Mouse (Mus musculus): ENCODE results near the gene Rnf144b. TPM values are rescaled to one million over a fixed set of nuclear protein-coding genes. Genes with fewer than 3 reads are reported as not detected.
A peak's percentile ranks its signal among the peaks of the same experiment; 100 is the strongest.

The Rnf144b gene
- total and polyA plus RNA-seq, 3 experiments = 1.1 to 7.8 (median 4.6) TPM

- H3K4me1 ChIP-seq (ENCODE audit: insufficient read depth, low read depth, low read length) = peaks cover 34% of the 10 kb centered on the region
- TF ChIP-seq POLR2AphosphoS5 (IDR thresholded peaks at IDR 0.05; ENCODE audit: insufficient replicate concordance, low read depth, low read length) = no peak
- no peak for TF ChIP-seq GATA2 (IDR thresholded peaks at IDR 0.05; ENCODE audit: borderline replicate concordance, low read depth, low read length)
- no peak for TF ChIP-seq GATA1 (IDR thresholded peaks at IDR 0.05; ENCODE audit: borderline replicate concordance, low read length)
- TF ChIP-seq TAL1 (conservative IDR thresholded peaks at IDR 0.05; ENCODE audit: low read depth, low read length) = no peak
- TF ChIP-seq CTCF (IDR thresholded peaks at IDR 0.05; ENCODE audit: low read depth, low read length) = no peak
- H3K36me3 ChIP-seq (replicated peaks) = peaks cover 15% of the 10 kb centered on the region
- peak overlapping the region; percentile 70 for H3K4me3 ChIP-seq (ENCODE audit: low read depth, low read length)
- ATAC-seq (ENCODE audit: extremely low read depth, insufficient number of reproducible peaks, low FRiP score, poor library complexity, severe bottlenecking) (peak; percentile 58), DNase-seq (ENCODE audit: low spot score) (peak; percentile 20)
- no peaks in the 10 kb centered on the region for H3K27me3 ChIP-seq (ENCODE audit: insufficient read depth, low read length)
- H3K9me3 ChIP-seq (replicated peaks) = no peaks in the 10 kb centered on the region
Measured at GRCm38 (mm10) chr13:47193326-47194153, 71.1 kb downstream of the Rnf144b start.

GRCm38 (mm10) chr13:47194695-47195094, 72.2 kb downstream of the Rnf144b start:
- ATAC-seq (ENCODE audit: extremely low read depth, insufficient number of reproducible peaks, low FRiP score, poor library complexity, severe bottlenecking) = peak; percentile 24; the same call in 1 of the 2 replicates
- H3K36me3 ChIP-seq (replicated peaks) = peaks cover 17% of the 10 kb centered on the region
- peak overlapping the region; percentile 70 for H3K4me3 ChIP-seq (ENCODE audit: low read depth, low read length)
- peaks cover 34% of the 10 kb centered on the region for H3K4me1 ChIP-seq (ENCODE audit: insufficient read depth, low read depth, low read length)
- H3K9me3 ChIP-seq (replicated peaks) = no peaks in the 10 kb centered on the region
- DNase-seq (ENCODE audit: low spot score) = peak; percentile 13
- H3K27me3 ChIP-seq (ENCODE audit: insufficient read depth, low read length) = no peaks in the 10 kb centered on the region
- TF ChIP-seq GATA1 (IDR thresholded peaks at IDR 0.05; ENCODE audit: borderline replicate concordance, low read length) (no peak), GATA2 (IDR thresholded peaks at IDR 0.05; ENCODE audit: borderline replicate concordance, low read depth, low read length) (no peak), POLR2AphosphoS5 (IDR thresholded peaks at IDR 0.05; ENCODE audit: insufficient replicate concordance, low read depth, low read length) (no peak)

- H3K36me3 ChIP-seq (replicated peaks) = peaks cover 21% of the 10 kb centered on the region
- DNase-seq (ENCODE audit: low spot score) = no peak
- H3K27me3 ChIP-seq (ENCODE audit: insufficient read depth, low read length) = no peaks in the 10 kb centered on the region
- no peak for TF ChIP-seq POLR2AphosphoS5 (IDR thresholded peaks at IDR 0.05; ENCODE audit: insufficient replicate concordance, low read depth, low read length)
- no peak for TF ChIP-seq GATA1 (IDR thresholded peaks at IDR 0.05; ENCODE audit: borderline replicate concordance, low read length)
- TF ChIP-seq GATA2 (IDR thresholded peaks at IDR 0.05; ENCODE audit: borderline replicate concordance, low read depth, low read length) = no peak
- no peak for TF ChIP-seq TAL1 (conservative IDR thresholded peaks at IDR 0.05; ENCODE audit: low read depth, low read length)
- TF ChIP-seq CTCF (IDR thresholded peaks at IDR 0.05; ENCODE audit: low read depth, low read length) = no peak
- H3K9me3 ChIP-seq (replicated peaks) = no peaks in the 10 kb centered on the region
- H3K4me3 ChIP-seq (ENCODE audit: low read depth, low read length) = peak overlapping the region; percentile 70; the same call in 1 of the 2 replicates
- H3K4me1 ChIP-seq (ENCODE audit: insufficient read depth, low read depth, low read length) = peaks cover 37% of the 10 kb centered on the region
- ATAC-seq (ENCODE audit: extremely low read depth, insufficient number of reproducible peaks, low FRiP score, poor library complexity, severe bottlenecking) = no peak
Measured at GRCm38 (mm10) chr13:47195491-47195890, 73.0 kb downstream of the Rnf144b start.

- no peak for ATAC-seq (ENCODE audit: extremely low read depth, insufficient number of reproducible peaks, low FRiP score, poor library complexity, severe bottlenecking)
- Histone ChIP-seq H3K36me3 (replicated peaks) (peaks cover 24% of the 10 kb centered on the region), H3K9me3 (replicated peaks) (no peaks in the 10 kb centered on the region), H3K27me3 (ENCODE audit: insufficient read depth, low read length) (no peaks in the 10 kb centered on the region), H3K4me3 (ENCODE audit: low read depth, low read length) (no peak overlapping the region), H3K4me1 (ENCODE audit: insufficient read depth, low read depth, low read length) (peaks cover 15% of the 10 kb centered on the region)
- TF ChIP-seq GATA1 (IDR thresholded peaks at IDR 0.05; ENCODE audit: borderline replicate concordance, low read length) (no peak), TAL1 (conservative IDR thresholded peaks at IDR 0.05; ENCODE audit: low read depth, low read length) (no peak), GATA2 (IDR thresholded peaks at IDR 0.05; ENCODE audit: borderline replicate concordance, low read depth, low read length) (no peak), CTCF (IDR thresholded peaks at IDR 0.05; ENCODE audit: low read depth, low read length) (no peak), POLR2AphosphoS5 (IDR thresholded peaks at IDR 0.05; ENCODE audit: insufficient replicate concordance, low read depth, low read length) (no peak)
- DNase-seq (ENCODE audit: low spot score) = no peak
Measured at GRCm38 (mm10) chr13:47200011-47200670, 77.7 kb downstream of the Rnf144b start.

GRCm38 (mm10) chr13:47201962-47202624, 79.6 kb downstream of the Rnf144b start:
- peaks cover 4% of the 10 kb centered on the region for H3K9me3 ChIP-seq (replicated peaks)
- no peak overlapping the region for H3K4me3 ChIP-seq (ENCODE audit: low read depth, low read length)
- DNase-seq (ENCODE audit: low spot score) (no peak), ATAC-seq (ENCODE audit: extremely low read depth, insufficient number of reproducible peaks, low FRiP score, poor library complexity, severe bottlenecking) (no peak)
- peaks cover 5% of the 10 kb centered on the region; the same call in 1 of the 2 replicates for H3K4me1 ChIP-seq (ENCODE audit: insufficient read depth, low read depth, low read length)
- H3K27me3 ChIP-seq (ENCODE audit: insufficient read depth, low read length) = no peaks in the 10 kb centered on the region
- peaks cover 32% of the 10 kb centered on the region for H3K36me3 ChIP-seq (replicated peaks)
- no peak for TF ChIP-seq TAL1 (conservative IDR thresholded peaks at IDR 0.05; ENCODE audit: low read depth, low read length)
- TF ChIP-seq POLR2AphosphoS5 (IDR thresholded peaks at IDR 0.05; ENCODE audit: insufficient replicate concordance, low read depth, low read length) = no peak
- TF ChIP-seq CTCF (IDR thresholded peaks at IDR 0.05; ENCODE audit: low read depth, low read length) = no peak
- TF ChIP-seq GATA1 (IDR thresholded peaks at IDR 0.05; ENCODE audit: borderline replicate concordance, low read length) = no peak
- no peak for TF ChIP-seq GATA2 (IDR thresholded peaks at IDR 0.05; ENCODE audit: borderline replicate concordance, low read depth, low read length)

- H3K36me3 ChIP-seq (replicated peaks) = peaks cover 48% of the 10 kb centered on the region
- no peak overlapping the region for H3K4me3 ChIP-seq (ENCODE audit: low read depth, low read length)
- no peak for TF ChIP-seq GATA1 (IDR thresholded peaks at IDR 0.05; ENCODE audit: borderline replicate concordance, low read length)
- H3K4me1 ChIP-seq (ENCODE audit: insufficient read depth, low read depth, low read length) = peaks cover 10% of the 10 kb centered on the region
- H3K27me3 ChIP-seq (ENCODE audit: insufficient read depth, low read length) = no peaks in the 10 kb centered on the region
- no peak for DNase-seq (ENCODE audit: low spot score)
- ATAC-seq (ENCODE audit: extremely low read depth, insufficient number of reproducible peaks, low FRiP score, poor library complexity, severe bottlenecking) = no peak
- peaks cover 4% of the 10 kb centered on the region for H3K9me3 ChIP-seq (replicated peaks)
Measured at GRCm38 (mm10) chr13:47210496-47210895, 88.0 kb downstream of the Rnf144b start.
